Mouse (Mus musculus) layer of hippocampus, adult 18-20 months (tissue): ENCODE measurements at regions not wholly inside any gene's neighbourhood (a gene's known extent, or its start where the extent isn't known, plus 50 kb on each side); places are given as distances from the start of the nearest gene placed in this dataset.

Experiments
- DNase-seq, 2 experiments: peaks; one replicate each; pipeline ENCODE4 v3.0.0; 2022; ENCODE audit warnings: low spot score in 2 of 2

DNA sequence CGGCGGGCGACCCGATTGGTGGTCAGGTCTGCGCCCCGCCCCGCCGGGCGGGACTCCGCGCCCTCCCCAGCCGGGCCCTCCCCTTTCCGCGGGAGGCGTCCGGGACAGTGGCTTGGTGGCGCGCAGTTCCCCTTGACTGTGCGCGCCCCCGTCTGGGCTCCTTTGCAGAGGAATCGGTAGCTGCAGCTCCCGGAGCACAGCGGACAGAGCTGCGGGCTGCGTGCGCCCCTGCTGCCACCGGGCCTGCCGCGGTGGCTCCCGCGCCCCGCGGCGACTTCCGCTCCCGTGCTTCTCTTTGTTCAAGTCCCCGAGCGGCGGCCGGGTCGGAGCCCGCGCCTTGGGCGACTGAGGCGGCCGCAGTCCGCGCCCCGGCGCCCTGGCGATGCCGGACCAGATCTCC, 566.6 kb upstream of the Gm21863 start:
- DNase-seq, result peak; percentile 7 to 27
